Mouse (Mus musculus) midbrain, embryonic 15.5 days (tissue): ENCODE data around the gene 1700019D03Rik. TPM values are rescaled to one million over a fixed set of nuclear protein-coding genes. Genes with fewer than 3 reads are reported as not detected.

Experiments used
- ATAC-seq: fragments of 200-750 bp; cut with Nextera tagmentation; replicated peaks from 2 replicates; pipeline ENCODE4 v1.8.0; 2017; ENCODE audit warnings: moderate TSS enrichment
- H3K27ac ChIP-seq: fragments of 300-500 bp; sonication (generic); 2 replicates; pipeline ENCODE4 v1.5.1; 2015; ENCODE audit warnings: mild to moderate bottlenecking, inconsistent platforms
- H3K27me3 ChIP-seq: fragments of 300-500 bp; sonication (generic); replicated peaks from 2 replicates; pipeline ENCODE4 v1.6.1; 2015; ENCODE audit warnings: inconsistent platforms
- H3K36me3 ChIP-seq: fragments of 300-500 bp; sonication (generic); replicated peaks from 2 replicates; pipeline ENCODE4 v1.6.1; 2015; ENCODE audit warnings: inconsistent platforms
- H3K4me1 ChIP-seq: fragments of 300-500 bp; sonication (generic); 2 replicates; pipeline ENCODE4 v1.6.1; 2015; ENCODE audit warnings: inconsistent platforms
- H3K4me2 ChIP-seq: fragments of 300-500 bp; sonication (generic); 2 replicates; pipeline ENCODE4 v1.6.1; 2015; ENCODE audit warnings: inconsistent platforms, mild to moderate bottlenecking, moderate library complexity
- H3K4me3 ChIP-seq: fragments of 300-500 bp; sonication (generic); 2 replicates; pipeline ENCODE4 v1.5.1; 2015; ENCODE audit warnings: mild to moderate bottlenecking, inconsistent platforms
- H3K9ac ChIP-seq: fragments of 300-500 bp; sonication (generic); 2 replicates; pipeline ENCODE4 v1.6.1; 2015; ENCODE audit warnings: mild to moderate bottlenecking, inconsistent platforms
- H3K9me3 ChIP-seq: fragments of 300-500 bp; sonication (generic); 2 replicates; pipeline ENCODE4 v1.6.1; 2016; ENCODE audit warnings: inconsistent platforms
- WGBS: fragments of 180-500 bp; shearing (Covaris S2); methylation state at CpG from one replicate; pipeline ENCODE4 v1.1.7; 2015; ENCODE audit warnings: mixed read lengths; 5-methylcytosine and 5-hydroxymethylcytosine counted together
- polyA plus RNA-seq: library from polyadenylated mRNA; unstranded; fragments of >200 nt; fragmentation: Nextera tagmentation; extraction: Ambion mirVana; gene quantifications from 2 replicates; pipeline ENCODE4 v1.2.1, GENCODE M21; 2015

The 1700019D03Rik gene
- polyA plus RNA-seq: 2.7 and 3.4 TPM in 2 replicates

GRCm38 (mm10) chr1:53020079-53020478 is at the start of gene 1700019D03Rik:
TSS of gene 1700019D03Rik (minus strand) at chr1:53020179.
- H3K27me3 ChIP-seq: no peaks in the 10 kb centered on the region
- no peak within 1 kb of the TSS for H3K4me2 ChIP-seq
- 63% methylated on average over 5 of the region's 5 CpGs for WGBS
- H3K9me3 ChIP-seq: no peaks in the 10 kb centered on the region
- no peak within 1 kb of the TSS for H3K9ac ChIP-seq
- no peak within 1 kb of the TSS for H3K4me3 ChIP-seq
- no peaks in the 10 kb centered on the region for H3K4me1 ChIP-seq
- ATAC-seq: no peak
- no peak within 1 kb of the TSS for H3K27ac ChIP-seq
- no peaks in the 10 kb centered on the region for H3K36me3 ChIP-seq

- Histone ChIP-seq H3K9me3 (no peaks in the 10 kb centered on the region), H3K9ac (no peak overlapping the region), H3K4me1 (no peaks in the 10 kb centered on the region; the same call in 1 of the 2 replicates), H3K27ac (no peak overlapping the region), H3K27me3 (no peaks in the 10 kb centered on the region), H3K4me3 (no peak overlapping the region), H3K4me2 (no peak overlapping the region), H3K36me3 (no peaks in the 10 kb centered on the region)
- 92% methylated on average over 4 of the region's 4 CpGs for WGBS
- ATAC-seq: no peak
Observed at GRCm38 (mm10) chr1:53063921-53064320, 43.9 kb upstream of the 1700019D03Rik start.

- WGBS: 46% methylated on average over 13 of the region's 13 CpGs
- H3K9ac ChIP-seq: no peak overlapping the region
- no peaks in the 10 kb centered on the region; the same call in 1 of the 2 replicates for H3K4me1 ChIP-seq
- H3K9me3 ChIP-seq: no peaks in the 10 kb centered on the region
- no peak overlapping the region for H3K27ac ChIP-seq
- no peaks in the 10 kb centered on the region for H3K36me3 ChIP-seq
- ATAC-seq: 0 out of 2 replicates have a peak, but pooled peaks have one; percentile 56
- no peak overlapping the region for H3K4me3 ChIP-seq
- no peaks in the 10 kb centered on the region for H3K27me3 ChIP-seq
- peak overlapping the region; percentile 15; the same call in 1 of the 2 replicates for H3K4me2 ChIP-seq
Observed at GRCm38 (mm10) chr1:53061871-53062608, 42.1 kb upstream of the 1700019D03Rik start.

GRCm38 (mm10) chr1:53061340-53061739 is 41.4 kb upstream of the 1700019D03Rik start, which contains the start of gene Mstn:
TSS of gene Mstn (plus strand) at chr1:53061640.
- no peaks in the 10 kb centered on the region; the same call in 1 of the 2 replicates for H3K4me1 ChIP-seq
- peak within 1 kb of the TSS; percentile 15; the same call in 1 of the 2 replicates for H3K4me2 ChIP-seq
- no peaks in the 10 kb centered on the region for H3K27me3 ChIP-seq
- WGBS: 60% methylated on average over 6 of the region's 6 CpGs
- no peak within 1 kb of the TSS for H3K9ac ChIP-seq
- H3K9me3 ChIP-seq: no peaks in the 10 kb centered on the region
- ATAC-seq: no peak
- H3K27ac ChIP-seq: no peak within 1 kb of the TSS
- H3K4me3 ChIP-seq: no peak within 1 kb of the TSS
- no peaks in the 10 kb centered on the region for H3K36me3 ChIP-seq

- H3K4me2 ChIP-seq: no peak overlapping the region
- H3K36me3 ChIP-seq: no peaks in the 10 kb centered on the region
- H3K27me3 ChIP-seq: no peaks in the 10 kb centered on the region
- no peaks in the 10 kb centered on the region; the same call in 1 of the 2 replicates for H3K4me1 ChIP-seq
- WGBS: 21% methylated on average over 8 of the region's 8 CpGs
- H3K9ac ChIP-seq: no peak overlapping the region
- H3K27ac ChIP-seq: no peak overlapping the region
- H3K9me3 ChIP-seq: no peaks in the 10 kb centered on the region
- peak; percentile 65 for ATAC-seq
- no peak overlapping the region for H3K4me3 ChIP-seq
Observed at GRCm38 (mm10) chr1:53060499-53060898, 40.5 kb upstream of the 1700019D03Rik start.

- Histone ChIP-seq H3K4me2 (no peak overlapping the region), H3K9me3 (no peaks in the 10 kb centered on the region), H3K27me3 (no peaks in the 10 kb centered on the region), H3K4me3 (no peak overlapping the region), H3K36me3 (no peaks in the 10 kb centered on the region), H3K27ac (no peak overlapping the region), H3K9ac (no peak overlapping the region), H3K4me1 (no peaks in the 10 kb centered on the region; the same call in 1 of the 2 replicates)
- ATAC-seq: no peak
- 82% methylated on average over 5 of the region's 5 CpGs for WGBS
Observed at GRCm38 (mm10) chr1:53059106-53059505, 39.1 kb upstream of the 1700019D03Rik start.

- Histone ChIP-seq H3K4me3 (no peak overlapping the region), H3K9me3 (no peaks in the 10 kb centered on the region), H3K27me3 (no peaks in the 10 kb centered on the region), H3K9ac (no peak overlapping the region), H3K4me1 (no peaks in the 10 kb centered on the region), H3K36me3 (no peaks in the 10 kb centered on the region), H3K27ac (no peak overlapping the region), H3K4me2 (no peak overlapping the region)
- peak; percentile 75 for ATAC-seq
- WGBS: 55% methylated on average over 9 of the region's 9 CpGs
Observed at GRCm38 (mm10) chr1:53053087-53054022, 33.4 kb upstream of the 1700019D03Rik start.

GRCm38 (mm10) chr1:53049763-53050427 is 29.9 kb upstream of the 1700019D03Rik start:
- 84% methylated on average over 8 of the region's 8 CpGs for WGBS
- no peaks in the 10 kb centered on the region for H3K9me3 ChIP-seq
- H3K4me3 ChIP-seq: no peak overlapping the region
- no peak overlapping the region for H3K9ac ChIP-seq
- no peak for ATAC-seq
- H3K36me3 ChIP-seq: no peaks in the 10 kb centered on the region
- H3K27me3 ChIP-seq: no peaks in the 10 kb centered on the region
- H3K4me1 ChIP-seq: no peaks in the 10 kb centered on the region
- H3K4me2 ChIP-seq: no peak overlapping the region
- no peak overlapping the region for H3K27ac ChIP-seq

GRCm38 (mm10) chr1:53037443-53037871 is 17.5 kb upstream of the 1700019D03Rik start:
- no peak for ATAC-seq
- H3K36me3 ChIP-seq: no peaks in the 10 kb centered on the region
- 85% methylated on average over 5 of the region's 5 CpGs for WGBS

GRCm38 (mm10) chr1:53032550-53032949 is 12.6 kb upstream of the 1700019D03Rik start:
- H3K4me2 ChIP-seq: no peak overlapping the region
- H3K27ac ChIP-seq: no peak overlapping the region
- peak; percentile 60 for ATAC-seq
- no peaks in the 10 kb centered on the region for H3K9me3 ChIP-seq
- H3K36me3 ChIP-seq: no peaks in the 10 kb centered on the region
- no peaks in the 10 kb centered on the region for H3K27me3 ChIP-seq
- H3K4me1 ChIP-seq: no peaks in the 10 kb centered on the region
- no peak overlapping the region for H3K4me3 ChIP-seq
- H3K9ac ChIP-seq: no peak overlapping the region

More at GRCm38 (mm10) chr1:53037443-53037871, 17.5 kb upstream of the 1700019D03Rik start:
- no peaks in the 10 kb centered on the region for H3K9me3 ChIP-seq
- H3K4me2 ChIP-seq: no peak overlapping the region
- no peak overlapping the region for H3K27ac ChIP-seq
- H3K4me1 ChIP-seq: no peaks in the 10 kb centered on the region
- no peak overlapping the region for H3K4me3 ChIP-seq
- H3K9ac ChIP-seq: no peak overlapping the region
- no peaks in the 10 kb centered on the region for H3K27me3 ChIP-seq

- no peak overlapping the region for H3K4me2 ChIP-seq
- H3K4me3 ChIP-seq: no peak overlapping the region
- no peaks in the 10 kb centered on the region for H3K9me3 ChIP-seq
- 49% methylated on average over 3 of the region's 3 CpGs for WGBS
- no peak overlapping the region for H3K27ac ChIP-seq
- H3K27me3 ChIP-seq: no peaks in the 10 kb centered on the region
- H3K9ac ChIP-seq: no peak overlapping the region
- no peak; the same call in 1 of the 2 replicates for ATAC-seq
- H3K36me3 ChIP-seq: no peaks in the 10 kb centered on the region
- H3K4me1 ChIP-seq: no peaks in the 10 kb centered on the region
Observed at GRCm38 (mm10) chr1:53018746-53019505, 1.1 kb downstream of the 1700019D03Rik start.
